Mouse (Mus musculus) kidney, postnatal 0 days (tissue): ENCODE measurements around the gene Rbm26. TPM values are rescaled to one million over a fixed set of nuclear protein-coding genes. Genes with fewer than 3 reads are reported as not detected.

Experiments
- ATAC-seq: fragments of 200-750 bp; cut with Nextera tagmentation; replicated peaks from 2 replicates; pipeline ENCODE4 v1.8.0; 2017; ENCODE audit warnings: low read depth, moderate number of reproducible peaks, moderate TSS enrichment, moderate library complexity; ENCODE audit not compliant: low FRiP score
- DNase-seq: peaks from one replicate; pipeline ENCODE4 v3.0.0-alpha.2; 2016; ENCODE audit warnings: low spot score
- H3K27ac ChIP-seq: fragments of 300-500 bp; sonication (generic); 2 replicates; pipeline ENCODE4 v1.5.1; 2014; ENCODE audit warnings: mild to moderate bottlenecking
- H3K27me3 ChIP-seq: fragments of 300-500 bp; sonication (generic); 2 replicates; pipeline ENCODE4 v1.6.1; 2014; ENCODE audit warnings: low read length, mixed read lengths; ENCODE audit not compliant: insufficient read depth
- H3K36me3 ChIP-seq: fragments of 300-500 bp; sonication (generic); 2 replicates; pipeline ENCODE4 v1.6.1; 2014; ENCODE audit warnings: low read length, mixed read lengths; ENCODE audit not compliant: insufficient read depth
- H3K4me1 ChIP-seq: fragments of 300-500 bp; sonication (generic); replicated peaks from 2 replicates; pipeline ENCODE4 v1.6.1; 2014; ENCODE audit warnings: antibody characterized with exemption, low read length, mixed read lengths; ENCODE audit not compliant: insufficient read depth
- H3K4me2 ChIP-seq: fragments of 300-500 bp; sonication (generic); 2 replicates; pipeline ENCODE4 v1.6.1; 2014; ENCODE audit warnings: mild to moderate bottlenecking, low read length, moderate library complexity, mixed read lengths
- H3K4me3 ChIP-seq: fragments of 300-500 bp; sonication (generic); replicated peaks from 2 replicates; pipeline ENCODE4 v1.5.1; 2014; ENCODE audit warnings: low read depth, low read length
- H3K9ac ChIP-seq: fragments of 300-500 bp; sonication (generic); 2 replicates; pipeline ENCODE4 v1.6.1; 2014; ENCODE audit warnings: low read depth, low read length
- H3K9me3 ChIP-seq: fragments of 300-500 bp; sonication (generic); replicated peaks from 2 replicates; pipeline ENCODE4 v1.6.1; 2016; ENCODE audit warnings: low read length, inconsistent platforms, mixed read lengths
- CTCF ChIP-seq: IDR thresholded peaks from 2 replicates; pipeline ENCODE4 v1.5.1; 2016; ENCODE audit warnings: antibody characterized with exemption, low read depth, mild to moderate bottlenecking, moderate library complexity
- WGBS: fragments of 180-500 bp; shearing (Covaris S2); extraction: QIAGEN DNeasy Blood & Tissue Kit; methylation state at CpG from one replicate; pipeline ENCODE4 v1.1.7; 2014; 5-methylcytosine and 5-hydroxymethylcytosine counted together
- polyA plus RNA-seq: library from polyadenylated mRNA; unstranded; fragments of >200 nt; fragmentation: Nextera tagmentation; extraction: Ambion mirVana; gene quantifications from 2 replicates; pipeline ENCODE4 v1.2.1, GENCODE M21; 2015

Rbm26 gene
- polyA plus RNA-seq, 1 experiment from 2014 or later, result 33.0 TPM

DNA sequence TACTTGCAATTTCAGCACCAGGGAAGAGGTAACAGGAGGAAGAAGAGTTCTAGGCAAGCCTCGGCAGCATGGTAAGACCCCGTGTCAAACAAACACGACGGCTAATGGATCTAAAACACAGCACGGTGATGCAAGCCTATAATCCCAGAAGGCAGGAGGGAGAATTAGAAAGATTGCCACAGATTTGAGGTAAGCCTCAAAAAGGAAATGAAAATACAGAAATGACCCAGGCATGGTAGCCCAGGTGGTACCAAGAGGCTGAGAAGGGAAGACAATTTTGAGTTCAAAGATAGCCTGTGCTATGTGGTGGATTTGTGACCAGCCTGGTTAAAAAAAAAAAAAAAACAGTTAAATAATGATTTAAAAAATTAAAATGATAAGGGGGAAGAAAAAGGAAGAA, 109.1 kb downstream of the Rbm26 start:
- ATAC-seq, result no peak
- 85% methylated on average over 5 of the region's 5 CpGs for WGBS
- no peak for TF ChIP-seq CTCF
- H3K27ac ChIP-seq, result no peak overlapping the region
- no peaks in the 10 kb centered on the region for H3K36me3 ChIP-seq
- DNase-seq, result no peak
- 0 out of 2 replicates have a peak, but pooled peaks cover 3% of the 10 kb centered on the region for H3K4me1 ChIP-seq
- no peaks in the 10 kb centered on the region for H3K9me3 ChIP-seq
- no peaks in the 10 kb centered on the region for H3K27me3 ChIP-seq
- H3K4me3 ChIP-seq, result no peak overlapping the region
- no peak overlapping the region for H3K4me2 ChIP-seq
- H3K9ac ChIP-seq, result no peak overlapping the region

DNA sequence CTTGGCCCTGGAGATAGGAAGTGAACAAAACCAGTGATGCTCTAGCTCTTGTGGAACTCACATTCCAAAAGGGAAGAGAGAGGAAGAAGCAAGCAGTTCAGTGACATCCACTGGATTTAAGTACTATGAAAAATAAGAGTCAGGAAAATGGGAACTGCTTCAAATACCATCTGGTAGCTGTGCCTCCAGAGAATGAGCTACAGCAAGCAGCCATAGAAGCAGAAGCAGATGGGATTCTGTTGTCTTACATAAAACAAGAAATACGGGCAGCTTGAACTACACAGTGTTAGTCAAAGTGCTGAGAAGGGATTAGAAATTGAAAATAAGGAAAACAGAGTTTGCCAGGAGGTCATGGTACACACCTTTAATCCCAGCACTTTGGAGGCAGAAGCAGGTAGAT, 112.9 kb downstream of the Rbm26 start:
- DNase-seq, result no peak
- no peak for TF ChIP-seq CTCF
- Histone ChIP-seq H3K4me1 (no peaks in the 10 kb centered on the region), H3K36me3 (no peaks in the 10 kb centered on the region), H3K4me3 (no peak overlapping the region), H3K27ac (no peak overlapping the region), H3K9me3 (no peaks in the 10 kb centered on the region), H3K9ac (no peak overlapping the region), H3K27me3 (no peaks in the 10 kb centered on the region), H3K4me2 (no peak overlapping the region)
- no peak for ATAC-seq
- 85% methylated on average over 1 of the region's 1 CpGs for WGBS

DNA sequence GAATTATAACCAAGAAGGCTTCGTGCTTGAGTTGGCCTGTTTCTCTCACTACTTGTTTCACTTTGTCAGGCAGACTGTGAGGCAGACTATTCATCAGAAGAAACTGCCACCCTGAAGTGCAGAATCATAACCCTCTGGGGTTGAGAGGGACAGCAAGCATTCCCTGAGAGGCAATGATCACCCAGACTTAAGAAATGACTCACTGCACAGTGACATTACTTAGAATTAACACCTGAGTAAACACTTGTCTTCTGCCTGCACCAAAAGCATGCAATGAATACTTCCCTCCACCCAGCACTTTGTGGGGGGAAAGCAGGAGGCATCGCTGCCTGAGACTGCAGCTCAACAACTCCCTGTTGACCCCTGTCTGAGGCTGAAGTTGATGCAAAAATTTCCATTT, 115.9 kb downstream of the Rbm26 start:
- no peaks in the 10 kb centered on the region for H3K4me1 ChIP-seq
- H3K36me3 ChIP-seq, result no peaks in the 10 kb centered on the region
- no peaks in the 10 kb centered on the region for H3K9me3 ChIP-seq
- H3K4me3 ChIP-seq, result no peak overlapping the region
- H3K27ac ChIP-seq, result no peak overlapping the region
- WGBS, result 35% methylated on average over 2 of the region's 2 CpGs
- no peak for ATAC-seq
- no peak overlapping the region for H3K4me2 ChIP-seq
- no peak for TF ChIP-seq CTCF
- no peak overlapping the region for H3K9ac ChIP-seq
- peak; percentile 12 for DNase-seq
- no peaks in the 10 kb centered on the region for H3K27me3 ChIP-seq

DNA sequence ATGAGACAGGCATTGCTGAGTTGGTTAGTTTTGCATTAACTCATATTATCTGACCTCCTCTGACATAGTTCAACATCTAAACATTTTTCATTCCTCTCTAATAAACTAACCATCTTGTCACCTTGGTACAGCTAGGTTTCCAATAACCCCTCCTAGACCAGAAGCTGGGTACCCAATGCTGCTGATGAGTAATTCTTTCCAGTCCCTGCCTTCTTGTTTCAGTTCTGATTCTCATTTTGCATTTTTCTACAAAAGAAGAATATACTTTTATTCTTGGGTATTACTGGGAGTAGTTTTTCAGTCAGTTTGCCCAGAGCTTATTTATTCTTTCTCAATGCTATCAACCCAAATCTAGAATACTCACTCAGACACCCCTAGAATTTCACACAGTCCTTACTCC, 119.2 kb downstream of the Rbm26 start:
- Histone ChIP-seq H3K9me3 (no peaks in the 10 kb centered on the region), H3K4me2 (no peak overlapping the region), H3K27me3 (no peaks in the 10 kb centered on the region), H3K9ac (no peak overlapping the region), H3K27ac (no peak overlapping the region), H3K36me3 (no peaks in the 10 kb centered on the region), H3K4me3 (no peak overlapping the region), H3K4me1 (no peaks in the 10 kb centered on the region)
- ATAC-seq, result no peak
- no peak for DNase-seq
- TF ChIP-seq CTCF, result no peak

Other genes starting within 250 kb of the Rbm26 start
- gene Ndfip2, start 81.2 kb upstream of the Rbm26 start, polyA plus RNA-seq, result 96.7 and 99.0 TPM in 2 replicates